Mouse (Mus musculus) MN1 (cell line): ENCODE data around the gene Lenep.

Source experiments
- DNase-seq: peaks from one replicate; pipeline ENCODE4 v3.0.0-alpha.2; 2016; ENCODE audit warnings: low spot score

Lenep gene

GRCm38 (mm10) chr3:89377831-89378230, 24.8 kb downstream of the Lenep start:
- no peak for DNase-seq

DNA sequence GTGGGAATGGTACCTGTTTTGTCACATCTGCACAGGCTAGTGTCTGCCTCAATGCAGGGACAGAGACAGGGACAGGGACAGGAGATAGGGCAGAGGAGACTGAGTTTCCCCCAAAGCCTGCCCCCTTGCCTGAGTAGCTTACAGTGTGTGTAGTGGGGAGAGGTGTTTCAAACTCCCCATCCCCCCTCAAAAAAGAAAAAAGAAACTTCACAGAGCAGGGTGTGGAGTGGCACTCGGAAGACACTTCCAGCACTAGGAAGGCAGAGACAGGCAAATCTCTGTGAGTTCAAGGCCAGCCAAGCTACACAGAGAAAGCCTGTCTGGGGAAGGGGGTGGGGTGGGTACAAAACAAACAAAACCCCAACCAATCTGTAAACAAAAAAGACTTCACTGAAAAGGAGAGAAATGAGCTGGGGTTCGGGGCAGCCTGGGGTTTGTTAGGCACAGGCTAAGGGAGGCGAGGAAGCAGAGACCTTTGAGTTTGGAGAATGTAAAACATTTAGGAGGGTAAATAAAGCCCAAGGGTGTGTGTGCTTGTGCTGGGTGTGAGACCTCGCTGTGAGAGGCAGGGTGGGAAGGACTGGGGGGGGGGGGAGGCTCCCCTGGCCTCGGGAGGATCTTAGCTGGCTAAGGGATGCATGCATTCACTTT, 28.9 kb downstream of the Lenep start:
- DNase-seq, result no peak

DNA sequence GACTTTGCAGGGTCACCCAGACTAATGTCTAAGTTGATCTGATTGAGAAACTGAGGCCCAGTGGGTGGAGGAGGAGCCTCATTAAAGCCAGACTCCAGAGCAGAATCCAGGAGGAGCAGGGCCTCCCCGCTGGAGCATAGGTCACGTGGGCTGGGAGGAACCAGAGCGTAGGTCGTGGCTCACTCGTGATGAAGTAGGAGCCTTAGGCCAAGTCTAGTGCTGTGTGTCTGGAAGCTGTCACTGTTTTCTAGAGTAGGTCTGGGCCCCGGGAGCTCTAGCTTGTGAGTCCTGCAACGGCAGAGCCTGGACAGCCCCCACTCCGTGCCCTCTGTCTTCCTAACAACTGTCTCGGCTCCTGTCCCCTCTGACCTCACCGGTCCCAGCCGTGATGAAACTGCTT, 35.3 kb downstream of the Lenep start:
- no peak for DNase-seq

DNA sequence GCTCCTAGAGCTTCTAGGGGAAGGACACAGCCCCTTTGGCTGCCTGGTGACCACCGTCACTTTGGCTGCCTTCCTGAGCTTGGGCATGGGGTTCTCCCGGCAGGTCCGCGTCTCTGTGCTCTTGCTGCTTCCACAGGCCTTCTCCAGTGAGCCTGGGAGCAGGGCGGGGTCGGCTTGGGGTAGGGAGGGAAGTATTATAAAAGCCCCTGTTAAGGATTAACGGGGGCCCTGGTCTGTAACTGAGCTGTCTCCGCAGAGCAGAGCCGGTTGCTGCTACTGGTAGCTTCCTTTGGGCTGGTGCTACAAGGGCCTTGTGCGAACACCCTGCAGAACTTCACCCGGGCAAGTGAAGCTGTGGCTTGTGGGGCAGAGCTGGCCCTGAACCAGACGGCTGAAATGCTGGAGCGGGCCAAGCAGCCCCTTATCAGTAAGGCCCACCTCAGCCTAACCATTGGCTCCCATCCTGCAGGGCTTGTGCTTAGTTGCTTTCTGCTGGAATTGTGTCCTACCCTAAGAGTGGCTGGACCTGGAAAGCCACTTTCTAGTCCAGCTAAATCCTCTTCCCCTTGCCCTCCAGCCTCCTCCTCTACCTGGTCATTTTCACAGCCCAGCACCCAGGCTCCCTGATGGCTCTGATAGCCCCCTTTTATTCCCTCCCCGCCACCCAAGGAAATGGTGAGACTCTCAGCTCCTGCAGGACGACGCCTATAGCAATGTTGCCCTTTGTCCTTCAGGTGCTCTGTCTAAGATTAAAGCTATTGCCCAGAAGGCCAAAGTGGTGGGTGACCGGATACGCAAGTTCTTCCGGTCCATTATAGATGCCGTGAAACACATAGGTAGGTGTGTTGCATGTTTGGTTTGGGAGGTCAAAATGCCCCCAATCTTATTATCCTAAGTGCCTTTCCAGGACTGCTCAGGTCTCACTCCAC, 36.8 kb downstream of the Lenep start:
- DNase-seq, result no peak

GRCm38 (mm10) chr3:89365153-89365485, 37.5 kb downstream of the Lenep start, which contains the start of gene Dcst1:
Gene Dcst1 (minus strand): TSS chr3:89365253.
- DNase-seq, result no peak

DNA sequence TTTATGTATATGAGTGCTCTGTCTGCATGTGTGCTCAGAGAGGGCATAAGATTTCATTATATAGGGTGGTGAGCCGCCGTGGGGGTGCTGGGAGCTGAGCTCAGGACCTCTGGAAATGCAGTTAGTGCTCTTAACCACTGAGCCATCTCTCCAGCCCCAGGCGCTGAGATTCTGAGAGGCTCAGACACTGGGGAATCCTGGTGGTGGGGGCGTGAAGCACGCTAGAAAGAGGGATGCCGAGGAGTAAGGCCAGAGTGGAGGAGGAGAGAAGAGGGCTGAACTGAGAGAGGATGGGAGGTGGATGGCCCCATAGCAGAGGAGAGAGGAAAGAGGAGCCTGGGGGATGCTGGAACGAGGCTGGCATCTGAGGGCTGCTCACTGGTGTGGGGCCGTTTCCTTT, 38.0 kb downstream of the Lenep start:
- DNase-seq, result no peak

- no peak for DNase-seq
Observed at GRCm38 (mm10) chr3:89361675-89362074, 40.9 kb downstream of the Lenep start, which contains the start of gene Dcst2. Gene Dcst2 (plus strand): TSS chr3:89361975.

DNA sequence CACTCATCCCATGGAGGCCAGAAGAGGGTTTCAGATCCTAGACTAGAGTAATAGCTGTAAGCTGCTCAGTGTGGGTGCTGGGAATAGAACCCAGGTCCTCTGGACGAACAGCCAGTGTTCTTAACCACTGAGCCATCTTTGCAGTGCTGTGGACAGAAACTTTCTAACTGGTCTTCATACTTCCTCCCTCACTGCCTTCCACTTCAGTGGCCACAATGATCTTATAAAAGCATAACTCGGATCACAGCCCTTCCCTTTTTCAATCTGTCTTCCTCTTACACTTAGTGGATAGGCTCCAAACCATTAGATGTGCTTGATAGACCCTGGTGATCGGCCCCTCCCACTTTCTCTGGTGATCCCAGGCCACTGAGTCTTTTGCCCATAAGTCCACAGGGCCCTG, 42.4 kb downstream of the Lenep start:
- DNase-seq, result no peak

- peak; percentile 59 for DNase-seq
Observed at GRCm38 (mm10) chr3:89359630-89360029, 43.0 kb downstream of the Lenep start.

GRCm38 (mm10) chr3:89356029-89356428, 46.6 kb downstream of the Lenep start:
- DNase-seq, result peak; percentile 50

DNA sequence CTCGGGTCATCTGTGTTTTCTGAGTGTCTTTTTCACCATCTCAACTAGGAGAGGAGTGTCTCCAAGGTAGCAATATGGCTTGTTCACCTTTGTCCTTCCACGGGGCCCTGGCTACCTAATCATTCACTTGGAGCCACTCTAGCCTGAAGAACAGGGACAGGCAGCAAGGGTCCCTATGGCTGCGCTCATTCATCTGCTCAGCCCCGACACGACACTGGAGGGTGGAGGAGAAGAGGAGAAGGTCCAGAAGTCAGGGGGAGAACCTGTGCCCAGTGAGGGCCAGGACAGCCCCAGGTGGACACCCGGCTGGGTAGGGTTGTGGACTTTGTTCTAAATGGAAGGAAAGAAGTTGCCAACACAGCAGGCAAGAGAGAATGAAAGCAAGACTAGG, 47.1 kb downstream of the Lenep start:
- no peak for DNase-seq

DNA sequence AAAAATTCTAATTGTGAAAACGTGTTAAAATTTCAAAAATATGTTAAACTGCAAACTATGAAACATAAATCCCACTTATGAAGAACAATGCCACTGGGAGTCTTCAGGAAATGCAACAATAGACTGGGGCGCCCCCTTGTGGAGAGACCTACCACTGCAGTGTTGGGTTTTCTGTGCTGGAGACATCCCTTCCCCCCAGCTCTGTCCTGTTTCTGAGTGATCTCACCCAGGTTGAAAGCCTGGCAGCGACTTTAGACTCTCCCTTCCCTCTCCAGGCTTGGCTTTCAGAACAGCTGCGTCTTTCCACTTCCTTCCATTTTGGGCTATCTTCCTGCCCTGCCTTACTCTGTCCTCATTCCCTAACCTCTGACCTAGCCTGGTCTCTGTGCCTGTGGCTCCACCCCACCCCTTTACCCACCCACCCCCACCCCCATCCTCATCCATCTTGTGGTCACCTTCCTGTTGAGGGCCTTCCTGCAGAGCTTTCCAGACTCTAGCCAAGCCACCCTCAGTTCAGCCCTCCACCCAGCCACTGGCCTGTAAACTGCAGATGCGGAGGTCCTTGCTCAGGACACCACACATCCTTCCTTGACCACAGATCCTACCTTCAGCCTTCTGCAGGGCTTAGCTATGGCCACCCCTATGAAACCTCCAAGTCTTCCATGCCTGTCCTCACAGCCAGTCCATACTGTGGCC, 47.6 kb downstream of the Lenep start:
- DNase-seq, result peak; percentile 93

DNA sequence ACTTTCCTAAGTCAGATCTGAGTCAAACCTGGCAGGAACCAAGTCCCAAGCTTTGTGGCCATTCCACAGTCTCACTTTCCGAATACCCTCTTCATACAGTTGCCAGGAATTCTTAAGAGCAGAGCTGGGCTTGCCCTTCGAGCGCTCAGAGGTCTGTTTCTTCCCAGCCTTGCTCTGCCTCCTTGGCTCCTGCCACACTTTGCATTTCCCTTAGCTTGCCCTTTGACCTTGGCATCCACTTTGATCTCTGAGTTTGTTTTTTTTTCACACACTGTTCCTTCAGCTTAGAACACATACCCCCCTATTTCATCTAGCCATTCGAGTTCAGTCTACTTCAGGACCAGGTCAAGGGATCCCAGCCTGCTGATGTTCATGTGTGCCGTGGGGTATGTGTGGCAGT, 51.3 kb downstream of the Lenep start:
- DNase-seq, result no peak
